Mouse (Mus musculus) left cerebral cortex, adult 8-10 months (tissue): Measurements from ENCODE around the gene Pfkfb2. TPM values are rescaled to one million over a fixed set of nuclear protein-coding genes. Genes with fewer than 3 reads are reported as not detected.
"Not testable (repeated sequence)": the region's sequence is repeated elsewhere in the genome, so short reads cannot be mapped to it uniquely, and the experiment has no call there.

Source experiments
- DNase-seq, 2 experiments: peaks; one replicate each; pipeline ENCODE4 v3.0.0; 2022; ENCODE audit warnings: low spot score in 2 of 2
- total RNA-seq, 4 experiments: library from RNA; stranded (reverse); gene quantifications; 2 replicates each; pipeline ENCODE4 v1.2.4; 2022

Gene Pfkfb2
- total RNA-seq, 4 experiments from 2014 or later, result 44.4 to 48.1 (median 46.4) TPM

- peak in 1 of 2 experiments; percentile 22 for DNase-seq
These were observed 29.0 kb downstream of the Pfkfb2 start for GRCm38 (mm10) chr1:130699937-130700633.

GRCm38 (mm10) chr1:130698601-130699000, 30.5 kb downstream of the Pfkfb2 start:
- DNase-seq, result no peak

- DNase-seq, result no peak
These were observed 45.1 kb downstream of the Pfkfb2 start for GRCm38 (mm10) chr1:130683905-130684304.

GRCm38 (mm10) chr1:130681656-130682413, 47.2 kb downstream of the Pfkfb2 start:
- no peak for DNase-seq

GRCm38 (mm10) chr1:130681075-130681474, 48.0 kb downstream of the Pfkfb2 start:
- no peak for DNase-seq

GRCm38 (mm10) chr1:130678551-130678950, 50.5 kb downstream of the Pfkfb2 start:
- no peak for DNase-seq

- not testable (repeated sequence) for DNase-seq
These were observed 65.5 kb downstream of the Pfkfb2 start for GRCm38 (mm10) chr1:130663576-130663975.

GRCm38 (mm10) chr1:130661454-130661853, 67.6 kb downstream of the Pfkfb2 start, which contains the start of gene C4bp:
Gene C4bp (minus strand): TSS chr1:130661632.
- no peak for DNase-seq

- DNase-seq, result not testable (repeated sequence)
These were observed 69.4 kb downstream of the Pfkfb2 start for GRCm38 (mm10) chr1:130659641-130660040.

GRCm38 (mm10) chr1:130644103-130644502, 85.0 kb downstream of the Pfkfb2 start:
- DNase-seq, result no peak

GRCm38 (mm10) chr1:130640967-130641366, 88.1 kb downstream of the Pfkfb2 start:
- DNase-seq, result no peak

Other genes starting within 250 kb of the Pfkfb2 start
- under 1 TPM in 2 of 4 experiments, not detected in 2; 0.24 to 0.25 TPM for gene Zp3r, start 99.6 kb downstream of the Pfkfb2 start, total RNA-seq
- gene C4bp, start 67.6 kb downstream of the Pfkfb2 start, total RNA-seq, result not detected
- gene Gm29427, start 13.5 kb downstream of the Pfkfb2 start, total RNA-seq, result under 1 TPM in 1 of 4 experiments, not detected in 3; 0.22 TPM
- 10 to 100 TPM; 14.2 to 16.7 (median 16.2) TPM for gene Yod1, start 11.9 kb downstream of the Pfkfb2 start, total RNA-seq
- gene AA986860, start 2.7 kb upstream of the Pfkfb2 start, total RNA-seq, result 1 to 10 TPM; 1.9 to 2.5 (median 2.1) TPM
- gene Fcamr, start 71.6 kb upstream of the Pfkfb2 start, total RNA-seq, result not detected
- under 1 TPM in 1 of 4 experiments, not detected in 3; 0.09 TPM for gene Pigr, start 97.4 kb upstream of the Pfkfb2 start, total RNA-seq
- gene Fcmr, start 136.4 kb upstream of the Pfkfb2 start, total RNA-seq, result under 1 TPM in 1 of 4 experiments, not detected in 3; 0.88 TPM
- not detected for gene Il24, start 158.2 kb upstream of the Pfkfb2 start, total RNA-seq
- not detected for gene Il20, start 182.2 kb upstream of the Pfkfb2 start, total RNA-seq
- not detected for gene Il19, start 210.9 kb upstream of the Pfkfb2 start, total RNA-seq